8 mouse cellular contexts compared by ENCODE assay signal in the genomic region with DNA sequence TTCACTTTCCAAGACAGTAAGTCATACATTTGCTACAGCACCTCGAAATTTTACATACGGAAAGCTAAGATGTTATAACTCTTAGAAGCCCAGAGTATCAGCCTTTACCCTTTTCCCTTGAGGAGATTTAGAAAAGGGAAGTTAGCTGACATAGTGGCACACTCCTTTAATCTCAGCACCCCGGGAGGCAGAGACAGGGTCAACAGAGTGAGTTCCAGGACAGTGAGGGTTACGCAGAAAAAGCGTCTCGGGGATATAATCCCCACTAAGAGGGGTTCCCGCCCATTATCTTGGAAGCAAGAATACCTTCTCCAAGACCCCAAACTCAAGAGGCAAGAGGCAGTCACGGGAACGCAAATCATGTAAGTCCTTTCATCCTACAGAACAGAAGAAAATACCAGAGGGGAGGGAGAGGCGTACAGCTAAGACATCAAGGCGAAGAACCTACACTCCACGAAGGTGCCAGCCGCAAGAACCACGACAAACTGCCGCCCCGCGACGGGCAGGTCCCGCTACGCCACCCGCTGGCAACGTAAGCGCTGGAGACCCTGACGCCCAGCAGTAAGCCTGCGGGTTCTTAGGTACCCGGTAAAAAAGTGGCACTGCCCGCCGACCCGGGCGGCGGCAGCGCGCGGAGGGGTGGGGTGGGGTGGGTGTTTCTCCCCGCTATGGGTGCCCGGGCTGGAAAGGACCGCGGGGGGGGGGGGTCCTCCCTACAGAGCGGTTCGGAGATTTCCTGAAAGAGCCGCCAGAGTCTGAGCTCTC. TPM values are rescaled to one million over a fixed set of nuclear protein-coding genes. Genes with fewer than 3 reads are reported as not detected.
A peak's percentile ranks its signal among the peaks of the same experiment; 100 is the strongest.
DNase-seq lines count a peak whose midpoint lies in the region; ATAC-seq and TF ChIP-seq lines count a peak whose summit lies in the region.

No protein-coding gene starts in this region.

- H3K36me3 ChIP-seq in intestine, postnatal 0 days (ENCODE audit: control insufficient read depth, insufficient read depth), result no peaks in the 10 kb centered on the region
- peaks cover 18% of the 10 kb centered on the region for H3K36me3 ChIP-seq in liver, embryonic 13.5 days
- no peaks in the 10 kb centered on the region for H3K36me3 ChIP-seq in myocyte (ENCODE audit: control insufficient read depth, insufficient read depth)

- H3K27ac ChIP-seq in intestine, postnatal 0 days (ENCODE audit: low read depth, low read length), result peak overlapping the region; percentile 90
- peak overlapping the region; percentile 88 for H3K27ac ChIP-seq in liver, embryonic 13.5 days

- H3K4me3 ChIP-seq in intestine, postnatal 0 days (ENCODE audit: low read depth, low read length), result peak overlapping the region; percentile 93
- peak overlapping the region; percentile 99 for H3K4me3 ChIP-seq in liver, embryonic 13.5 days (replicated peaks)
- H3K4me3 ChIP-seq in myocyte, result peak overlapping the region; percentile 90

- peak; percentile 55 for TF ChIP-seq CTCF in intestine, postnatal 0 days (IDR thresholded peaks at IDR 0.05; ENCODE audit: low read depth)

- no peak for TF ChIP-seq POLR2A in myocyte (IDR thresholded peaks at IDR 0.05; ENCODE audit: insufficient read length, low read depth)

- peaks cover 9% of the 10 kb centered on the region; the same call in 1 of the 2 replicates for H3K4me1 ChIP-seq in intestine, postnatal 0 days (replicated peaks; ENCODE audit: control insufficient read depth, insufficient read depth, low read length)
- peaks cover 44% of the 10 kb centered on the region for H3K4me1 ChIP-seq in liver, embryonic 13.5 days (replicated peaks)

- no peaks in the 10 kb centered on the region for H3K9me3 ChIP-seq in intestine, postnatal 0 days (ENCODE audit: control insufficient read depth)
- no peaks in the 10 kb centered on the region for H3K9me3 ChIP-seq in liver, embryonic 13.5 days (replicated peaks)

- H3K79me2 ChIP-seq in myocyte (ENCODE audit: control insufficient read depth, insufficient read depth), result peaks cover 64% of the 10 kb centered on the region

- intact Hi-C loops in left cerebral cortex, postnatal 10 days (cut with DNase I), result no loop called here

- H3K27me3 ChIP-seq in intestine, postnatal 0 days (replicated peaks; ENCODE audit: control insufficient read depth, insufficient read depth, low read length), result no peaks in the 10 kb centered on the region
- H3K27me3 ChIP-seq in liver, embryonic 13.5 days, result no peaks in the 10 kb centered on the region
- no peaks in the 10 kb centered on the region for H3K27me3 ChIP-seq in myocyte (ENCODE audit: control insufficient read depth, insufficient read depth, insufficient read length)

- H3K9ac ChIP-seq in intestine, postnatal 0 days (ENCODE audit: low read depth, low read length), result peak overlapping the region; percentile 96
- H3K9ac ChIP-seq in liver, embryonic 13.5 days, result peak overlapping the region; percentile 99

- peak; percentile 21 to 62 for DNase-seq in left cerebral cortex, postnatal 10 days (ENCODE audit: extremely low spot score in 1 of 2, low spot score in 2 of 2)
- DNase-seq in left cerebral cortex, adult 8-10 months (ENCODE audit: low spot score in 2 of 2), result no peak
- peak; percentile 17 to 44 for DNase-seq in cerebellum, adult 18-20 months
- DNase-seq in frontal cortex, postnatal 36 days (ENCODE audit: low spot score in 2 of 2), result peak; percentile 24 to 35
- peak; percentile 37 for DNase-seq in liver, embryonic 13.5 days
- peak; percentile 27 to 36 for DNase-seq in thymus, adult 18-20 months

- H3K4me2 ChIP-seq in intestine, postnatal 0 days (replicated peaks; ENCODE audit: low read depth), result peak overlapping the region; percentile 71
- H3K4me2 ChIP-seq in liver, embryonic 13.5 days, result peak overlapping the region; percentile 88
- H3K4me2 ChIP-seq in myocyte (ENCODE audit: low read depth), result peak overlapping the region; percentile 99

- peak; percentile 49 for ATAC-seq in intestine, postnatal 0 days
- ATAC-seq in liver, embryonic 13.5 days (ENCODE audit: low read depth), result peak; percentile 27

- WGBS in intestine, postnatal 0 days, result 4% methylated on average over 31 of the region's 41 CpGs
- WGBS in liver, embryonic 13.5 days (ENCODE audit: insufficient replicate concordance), result 2% methylated on average over 39 of the region's 41 CpGs

- H3ac ChIP-seq in myocyte (ENCODE audit: control insufficient read depth, insufficient read length), result peak overlapping the region; percentile 71

TF ChIP-seq in myocyte, 11 proteins besides CTCF, POLR2A, EP300 and RAD21:
- TF ChIP-seq SRF (IDR thresholded peaks at IDR 0.05; ENCODE audit: control insufficient read depth, insufficient read length, low read depth) (no peak), E2F4 (IDR thresholded peaks at IDR 0.05; ENCODE audit: insufficient read depth) (no peak)
TF ChIP-seq in myocyte: peak in this region for 0.

RNA-seq across cellular contexts. Expression of a gene that starts 0.7 kb away (rescaled TPM):
- 10 to 100 TPM; 54.0 to 60.0 TPM for total RNA-seq in left cerebral cortex, postnatal 10 days (2021)
- total RNA-seq in left cerebral cortex, adult 8-10 months (2022), result 10 to 100 TPM; 65.2 to 76.1 (median 67.4) TPM
- polyA plus RNA-seq in intestine, postnatal 0 days (2015; fragmentation: Nextera tagmentation; extraction: Ambion mirVana), result 47.0 and 47.9 TPM in 2 replicates
- polyA plus RNA-seq in liver, embryonic 13.5 days (2015; fragmentation: Nextera tagmentation; extraction: Ambion mirVana), result 21.8 and 23.2 TPM in 2 replicates
- polyA plus RNA-seq in myocyte (2012; fragmentation: generic; extraction: Trizol), result 66.4 TPM

RNA-seq across cellular contexts. Expression of a gene that starts 34.5 kb away (rescaled TPM):
- total RNA-seq in left cerebral cortex, postnatal 10 days (2021), result 10 to 100 TPM; 31.5 to 35.0 TPM
- total RNA-seq in left cerebral cortex, adult 8-10 months (2022), result 10 to 100 TPM; 48.4 to 55.6 (median 50.4) TPM
- polyA plus RNA-seq in intestine, postnatal 0 days (2015; fragmentation: Nextera tagmentation; extraction: Ambion mirVana), result 2.2 and 3.4 TPM in 2 replicates
- 0.82 and 0.88 TPM in 2 replicates for polyA plus RNA-seq in liver, embryonic 13.5 days (2015; fragmentation: Nextera tagmentation; extraction: Ambion mirVana)
- polyA plus RNA-seq in myocyte (2012; fragmentation: generic; extraction: Trizol), result 13.5 TPM

Comparison
In these comparisons a context has a peak if more than half of its experiments do, and no peak if none do; other contexts are left out.
1. DNase-seq: peak in left cerebral cortex, postnatal 10 days (2 of 2), cerebellum, adult 18-20 months (2 of 2), frontal cortex, postnatal 36 days (2 of 2), liver, embryonic 13.5 days (single experiment) and thymus, adult 18-20 months (2 of 2); none in left cerebral cortex, adult 8-10 months (0 of 2).
2. Peak in every context shown above with its lines, with median percentiles within 50 percentile points of each other: H3K4me2 ChIP-seq and H3K4me3 ChIP-seq.